Mouse (Mus musculus): ENCODE measurements around the gene Ppat.
A peak's percentile ranks its signal among the peaks of the same experiment; 100 is the strongest.
"Not testable (repeated sequence)": the region's sequence is repeated elsewhere in the genome, so short reads cannot be mapped to it uniquely, and the experiment has no call there.

The Ppat gene

GRCm38 (mm10) chr5:76947758-76948157, 3.6 kb downstream of the Ppat start:
- no peak for DNase-seq (ENCODE audit: low read depth, low spot score)

- no peak for DNase-seq (ENCODE audit: low read depth, low spot score)
Observed at GRCm38 (mm10) chr5:76947142-76947541, 4.2 kb downstream of the Ppat start.

DNA sequence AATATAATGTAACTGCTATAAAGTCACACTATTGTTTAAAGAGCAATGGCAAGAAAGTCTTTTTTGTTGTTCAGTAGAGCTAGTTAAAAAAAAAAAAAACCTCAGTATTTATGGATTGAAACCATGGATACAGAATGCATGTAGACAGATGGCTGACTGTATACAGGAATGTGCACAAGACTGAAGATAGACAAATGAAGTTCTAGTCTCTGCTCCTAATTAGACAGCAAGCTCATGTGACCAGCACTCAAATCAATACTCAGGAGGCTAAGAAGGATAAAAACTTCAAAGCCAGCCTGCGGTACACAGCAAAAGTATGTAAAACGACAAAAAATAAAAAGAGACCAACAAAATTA, 5.7 kb downstream of the Ppat start:
- no peak for DNase-seq (ENCODE audit: low read depth, low spot score)

DNA sequence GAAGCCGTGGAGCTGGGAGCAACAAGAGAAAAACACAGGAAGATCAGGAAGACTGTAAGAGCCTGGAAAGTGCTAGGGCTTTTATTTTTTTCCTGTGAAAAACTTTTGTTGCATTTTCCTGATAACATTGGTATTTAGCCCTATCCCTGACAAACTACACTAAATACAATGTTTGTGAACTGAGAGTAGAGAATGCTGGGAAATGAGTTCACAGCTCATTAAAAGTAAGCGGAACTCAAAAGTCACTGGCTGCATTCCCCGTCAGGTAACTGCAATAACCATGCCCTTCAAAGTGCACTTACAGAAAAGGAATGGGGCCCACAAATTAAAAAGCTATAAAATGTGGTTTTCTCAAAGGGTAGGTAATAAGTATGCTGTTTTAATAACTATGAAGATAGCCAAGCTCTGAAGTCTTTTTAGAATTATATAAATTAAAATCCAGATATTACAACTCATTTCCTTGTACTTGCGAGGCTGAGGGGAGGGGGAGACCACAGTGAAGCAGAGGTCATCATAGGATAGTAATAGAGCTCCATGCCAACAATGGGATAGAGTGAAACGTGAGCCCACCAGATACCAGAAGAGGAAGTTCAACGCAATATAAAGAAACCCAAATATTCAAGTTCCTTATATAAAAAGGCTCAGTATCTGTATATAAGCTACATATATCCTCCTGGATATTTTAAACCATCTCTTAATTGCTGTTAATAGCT, 6.3 kb downstream of the Ppat start:
- no peak for DNase-seq (ENCODE audit: low read depth, low spot score)

DNA sequence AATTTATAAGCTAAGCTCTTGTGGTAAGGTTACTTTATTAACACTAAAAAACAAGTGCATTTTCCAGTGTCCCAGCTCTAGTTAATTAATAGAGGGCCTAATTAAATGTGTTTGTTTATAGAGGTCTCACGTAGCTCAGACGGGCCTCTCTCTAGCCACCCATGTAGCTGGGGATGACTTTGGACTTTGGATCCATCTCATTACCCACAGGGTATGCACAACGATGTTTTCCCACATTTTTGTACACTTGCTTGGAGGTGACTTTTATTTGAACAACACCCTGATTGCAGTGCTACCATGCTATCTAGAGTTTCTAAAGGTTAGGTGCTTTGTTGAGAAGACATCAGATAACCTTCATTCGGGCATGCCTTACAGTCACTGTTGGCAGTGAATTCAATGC, 8.9 kb downstream of the Ppat start:
- DNase-seq (ENCODE audit: low read depth, low spot score) = no peak

DNA sequence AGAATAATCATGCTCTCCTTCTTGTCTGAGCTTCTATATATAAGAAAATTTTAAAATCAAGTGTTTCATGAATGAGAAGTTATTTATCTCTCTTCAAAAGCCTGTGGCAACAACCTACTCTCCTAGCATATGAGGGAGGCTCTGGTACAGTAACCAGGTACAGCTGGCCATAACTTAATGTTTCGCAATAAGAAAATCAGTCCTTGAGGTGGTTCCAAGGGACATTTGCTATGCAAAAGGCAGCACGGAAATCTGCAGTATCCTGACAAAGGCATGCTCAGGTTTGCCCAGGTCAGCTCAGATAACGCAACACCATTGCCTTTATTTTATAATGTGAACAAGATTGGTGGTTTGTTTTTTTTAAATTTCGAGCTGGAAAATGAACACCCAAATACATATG, 9.4 kb downstream of the Ppat start:
- DNase-seq (ENCODE audit: low read depth, low spot score) = no peak

GRCm38 (mm10) chr5:76939717-76940116, 11.7 kb downstream of the Ppat start:
- no peak for DNase-seq (ENCODE audit: low read depth, low spot score)

GRCm38 (mm10) chr5:76929180-76929877, 22.0 kb downstream of the Ppat start:
- no peak for DNase-seq (ENCODE audit: low read depth, low spot score)

GRCm38 (mm10) chr5:76928124-76928832, 23.1 kb downstream of the Ppat start:
- peak; percentile 82 for DNase-seq (ENCODE audit: low read depth, low spot score)

- no peak for DNase-seq (ENCODE audit: low read depth, low spot score)
Observed at GRCm38 (mm10) chr5:76924296-76924695, 27.1 kb downstream of the Ppat start.

GRCm38 (mm10) chr5:76923428-76923827, 27.9 kb downstream of the Ppat start:
- DNase-seq (ENCODE audit: low read depth, low spot score) = peak; percentile 74

DNA sequence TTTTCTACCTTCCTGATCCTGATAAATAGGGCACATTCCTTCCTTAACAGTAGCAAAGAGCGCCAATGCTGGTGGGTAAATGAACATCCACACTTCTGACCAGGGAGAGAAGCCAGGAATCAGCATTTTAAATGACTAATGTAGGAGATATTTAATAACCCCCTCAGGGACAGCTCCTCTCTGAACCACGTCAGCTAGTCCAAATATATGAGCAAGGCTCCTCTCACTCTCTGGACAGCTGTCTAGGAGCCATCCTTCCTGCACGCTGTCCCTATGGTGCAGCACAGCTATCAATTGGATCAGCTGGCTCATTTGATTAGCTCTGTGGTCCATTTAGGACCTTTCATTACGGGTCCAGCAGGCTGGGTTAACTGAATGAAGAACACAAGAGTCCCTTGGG, 28.5 kb downstream of the Ppat start:
- DNase-seq (ENCODE audit: low read depth, low spot score) = no peak

DNA sequence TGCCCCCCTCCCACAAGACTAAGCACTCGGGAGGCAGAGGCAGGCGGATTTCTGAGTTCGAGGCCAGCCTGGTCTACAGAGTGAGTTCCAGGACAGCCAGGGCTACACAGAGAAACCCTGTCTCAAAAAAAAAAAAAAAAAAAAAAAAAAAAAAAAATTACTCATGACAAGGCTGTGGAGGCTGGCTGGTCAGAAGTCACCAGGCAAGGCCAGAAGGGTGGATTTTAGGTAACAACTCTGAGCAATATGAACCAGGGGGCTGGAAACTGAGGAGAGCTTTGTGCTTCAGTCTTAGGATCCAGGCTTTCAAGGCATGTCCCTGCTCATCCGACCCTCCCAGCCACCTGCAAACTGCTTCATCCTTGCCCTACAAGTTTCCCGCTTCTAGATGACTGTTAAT, 38.9 kb downstream of the Ppat start:
- not testable (repeated sequence) for DNase-seq (ENCODE audit: low read depth, low spot score)

- DNase-seq (ENCODE audit: low read depth, low spot score) = no peak
Observed at GRCm38 (mm10) chr5:76910807-76911206, 40.6 kb downstream of the Ppat start.

DNA sequence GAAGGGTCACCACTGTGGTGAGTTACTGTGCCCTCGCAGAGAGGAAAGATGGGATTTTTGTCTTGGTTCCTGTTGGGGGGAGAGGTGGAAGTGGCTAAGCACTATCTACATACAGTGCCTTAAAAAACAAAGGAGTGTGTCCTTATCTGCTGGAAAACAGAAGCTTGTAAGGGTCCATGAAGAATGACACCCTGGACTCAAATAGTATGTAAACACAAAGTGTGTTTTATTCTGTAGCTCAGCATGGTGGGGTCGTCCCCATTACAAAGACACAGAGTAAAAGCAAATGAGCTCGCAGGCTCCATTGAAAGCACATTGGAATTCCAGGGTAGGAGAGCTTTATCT, 45.3 kb downstream of the Ppat start:
- DNase-seq (ENCODE audit: low read depth, low spot score) = no peak

DNA sequence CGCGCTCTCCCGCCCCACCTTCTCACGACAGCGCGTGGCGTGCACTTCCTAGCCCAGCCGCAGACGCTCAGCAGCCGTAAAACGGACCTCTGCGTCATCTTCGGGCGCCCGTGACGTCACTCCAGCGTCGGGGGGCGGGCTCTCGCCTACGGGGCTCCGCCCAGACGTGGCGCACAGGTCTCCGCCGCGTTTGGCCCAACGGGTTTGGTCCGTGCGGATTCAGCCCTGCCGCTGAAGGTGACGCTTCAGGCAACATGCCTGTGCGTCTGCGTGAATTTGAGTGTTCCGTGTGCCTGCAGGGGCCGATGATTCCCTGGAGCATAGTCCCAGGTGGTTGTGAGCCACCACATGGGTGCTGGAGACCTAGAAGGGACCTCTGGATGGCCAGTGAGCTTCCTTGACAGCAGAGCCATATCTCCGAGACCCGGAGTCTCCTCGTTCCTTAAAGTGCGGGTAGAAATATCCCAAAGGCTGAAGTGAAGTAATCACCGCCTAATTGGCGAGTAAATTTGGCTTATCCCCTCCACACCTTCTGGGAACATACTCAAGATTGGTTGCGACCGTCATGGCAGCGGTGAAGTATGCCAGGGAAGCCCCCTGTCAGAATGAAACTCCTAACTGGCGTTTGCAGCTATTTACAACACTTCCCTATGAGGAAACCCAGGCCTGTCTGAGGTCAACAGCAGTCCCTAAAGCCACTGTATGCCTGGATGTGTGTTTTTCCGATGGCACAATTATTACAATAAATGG, 45.8 kb downstream of the Ppat start, which contains the start of gene Aasdh:
Gene Aasdh (minus strand): TSS at position 110 of the 750 bp plus-strand sequence.
- peak; percentile 98 for DNase-seq (ENCODE audit: low read depth, low spot score)

DNA sequence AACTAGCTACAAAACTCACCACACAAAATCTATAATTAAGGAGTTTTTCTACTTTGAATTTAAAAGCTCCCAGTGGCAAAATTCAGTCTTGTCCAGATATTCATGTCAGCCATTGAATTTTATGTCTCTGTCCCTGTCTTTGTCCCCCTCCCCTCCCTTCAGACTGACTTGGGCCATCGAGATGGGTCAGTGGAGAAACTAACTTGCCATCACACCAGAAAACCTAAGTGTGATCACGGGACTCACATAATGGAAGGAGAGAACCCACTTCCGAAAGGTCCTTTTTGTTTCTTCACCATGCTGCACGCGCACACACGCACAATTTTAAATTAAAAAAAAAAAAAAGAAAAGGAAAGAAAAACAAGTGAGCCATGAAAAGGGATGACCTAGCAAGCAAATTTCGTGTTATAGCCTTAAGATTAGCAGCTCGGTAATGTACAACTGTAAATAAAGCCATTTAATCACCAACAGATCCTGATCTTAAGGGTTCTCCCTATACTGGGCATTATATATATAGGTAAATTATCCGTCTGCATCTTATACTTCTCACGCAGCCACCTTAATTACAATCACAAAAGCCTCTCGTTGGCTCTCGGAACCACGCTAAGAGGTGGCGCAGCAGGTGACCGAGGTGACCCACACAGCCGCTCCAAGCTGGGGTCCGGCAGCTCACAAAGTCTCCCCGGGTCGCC, 46.5 kb downstream of the Ppat start:
- DNase-seq (ENCODE audit: low read depth, low spot score) = no peak

- no peak for DNase-seq (ENCODE audit: low read depth, low spot score)
Observed at GRCm38 (mm10) chr5:76902131-76902530, 49.2 kb downstream of the Ppat start.

GRCm38 (mm10) chr5:76893084-76893483, 58.3 kb downstream of the Ppat start:
- peak; percentile 66 for DNase-seq (ENCODE audit: low read depth, low spot score)

- DNase-seq (ENCODE audit: low read depth, low spot score) = no peak
Observed at GRCm38 (mm10) chr5:76892608-76893007, 58.8 kb downstream of the Ppat start.

DNA sequence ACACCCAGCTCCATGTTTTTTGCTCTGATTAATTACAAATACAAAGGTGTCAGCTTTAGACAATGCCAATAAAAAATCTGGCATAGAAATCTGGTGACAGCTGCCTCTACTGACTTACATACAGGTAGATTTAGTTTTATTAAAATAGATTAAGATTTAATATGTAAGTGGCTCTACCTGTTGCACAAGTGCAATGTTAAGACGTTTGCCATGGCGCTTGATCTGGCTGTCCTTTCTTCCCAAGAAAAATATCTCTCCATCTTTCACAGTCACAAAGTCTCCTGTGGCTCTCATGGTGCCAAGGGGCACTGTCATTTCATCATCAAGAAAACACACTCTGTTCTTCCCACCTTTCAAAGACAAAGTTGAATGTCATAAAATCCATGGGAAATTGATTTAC, 64.4 kb downstream of the Ppat start:
- DNase-seq (ENCODE audit: low read depth, low spot score) = no peak

DNA sequence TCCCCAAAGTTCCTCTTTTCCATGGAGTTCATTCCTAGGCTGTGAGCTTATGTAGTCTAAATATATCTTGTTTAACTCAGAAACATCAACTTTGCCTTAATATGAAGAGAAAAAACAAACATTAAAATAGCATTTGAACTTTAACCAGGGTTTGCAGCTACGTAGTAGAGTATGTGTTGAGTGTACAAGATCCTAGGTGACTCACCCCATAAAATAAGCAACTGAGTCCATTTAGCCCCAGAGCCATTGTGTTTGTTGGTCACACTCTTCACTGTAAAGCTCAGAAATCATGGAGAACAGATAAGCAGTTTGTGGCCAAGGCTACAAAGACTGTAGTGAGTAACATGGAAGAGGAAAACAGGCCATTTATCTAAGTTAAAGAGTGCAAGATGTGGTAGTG, 67.3 kb downstream of the Ppat start:
- no peak for DNase-seq (ENCODE audit: low read depth, low spot score)
